Mouse (Mus musculus) erythroblast, embryonic 14.5 days (primary cell): Measurements from ENCODE around the gene Hspb9.

Experiments used
- GATA1 ChIP-seq: IDR thresholded peaks from 2 replicates; pipeline ENCODE4 v1.6.1; 2012; ENCODE audit warnings: low read length, inconsistent platforms, mixed read lengths
- TAL1 ChIP-seq: IDR thresholded peaks from 3 replicates; pipeline ENCODE4 v1.6.1; 2012; ENCODE audit warnings: low read length, inconsistent platforms, mixed read lengths

DNA sequence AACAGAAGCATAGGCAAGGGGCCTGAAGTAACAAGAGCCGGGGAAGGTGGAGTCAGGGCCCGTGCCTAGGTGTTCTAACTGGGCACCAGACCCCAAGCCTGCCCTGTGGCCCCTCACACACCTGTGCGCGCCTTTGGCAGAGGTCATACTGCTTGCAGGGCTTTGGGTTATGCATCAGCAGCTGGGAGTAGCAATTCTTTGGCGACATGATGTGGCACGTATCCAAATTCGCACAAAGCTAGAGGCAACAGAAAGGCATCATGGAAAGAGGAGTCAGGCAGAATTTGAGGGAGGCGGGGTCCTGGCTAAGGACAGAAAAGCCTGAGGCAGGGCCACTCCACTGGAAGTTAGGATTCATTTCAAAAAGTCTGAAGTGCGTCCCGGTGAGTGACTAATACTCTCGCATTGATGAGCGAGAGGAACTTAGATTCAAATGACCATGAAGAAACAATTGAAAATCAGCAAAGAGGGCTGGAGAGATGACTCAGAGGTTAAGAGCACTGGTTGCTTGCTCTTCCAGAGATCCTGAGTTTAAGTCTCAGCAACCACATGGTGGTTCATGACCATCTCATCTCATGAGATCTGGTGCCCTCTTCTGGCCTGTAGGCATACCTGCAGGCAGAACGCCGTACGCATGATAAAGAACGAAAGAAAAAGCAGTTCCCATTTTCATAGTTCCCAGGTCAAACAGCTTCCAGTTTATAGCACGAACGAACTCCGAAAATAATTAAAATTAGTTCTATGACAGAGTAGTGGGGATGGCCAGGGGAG, 11.4 kb upstream of the Hspb9 start:
- no peak for TF ChIP-seq TAL1
- TF ChIP-seq GATA1, result no peak
